Mouse (Mus musculus) bone marrow macrophage, adult 2 months (primary cell): ENCODE data around the gene Itgav.

Source experiments
- CTCF ChIP-seq: IDR thresholded peaks from 2 replicates; pipeline ENCODE4 v1.5.1; 2012; ENCODE audit warnings: low read depth, mild to moderate bottlenecking, low read length, moderate library complexity
- POLR2A ChIP-seq: IDR thresholded peaks from 2 replicates; pipeline ENCODE4 v1.6.1; 2012; ENCODE audit warnings: mild to moderate bottlenecking, low read depth, low read length, borderline replicate concordance

DNA sequence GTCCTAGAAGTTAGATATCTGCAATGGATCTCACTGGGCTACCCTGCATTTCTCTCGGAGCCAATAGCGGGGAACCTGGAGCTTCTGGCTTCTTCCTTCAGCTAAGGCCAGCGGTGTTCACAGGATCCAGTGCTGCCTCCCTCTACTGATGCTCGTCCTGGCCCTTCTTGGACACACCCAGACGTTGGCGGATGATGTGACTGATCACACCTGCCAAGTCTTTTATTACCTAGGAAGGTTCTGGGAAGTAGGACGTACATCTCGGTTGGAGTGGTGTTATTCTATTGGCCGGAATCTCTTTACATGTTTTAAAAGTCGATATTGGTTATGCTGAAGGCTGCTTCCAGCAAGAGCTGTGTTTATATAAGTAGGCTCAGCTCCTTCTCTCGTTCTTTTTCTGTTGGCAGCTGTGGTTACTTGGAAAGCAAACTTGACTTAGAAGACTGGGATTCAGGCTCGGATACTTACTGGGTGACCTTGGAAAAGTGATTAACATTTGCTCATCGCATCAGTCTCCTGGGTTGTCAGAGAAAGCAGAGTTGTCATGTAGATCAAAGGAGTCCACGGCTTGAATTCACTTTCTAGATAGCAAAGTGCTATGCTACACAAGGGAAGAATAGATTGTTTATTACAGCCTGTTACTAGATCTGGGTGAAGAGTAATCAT, 14.5 kb downstream of the Itgav start:
- no peak for TF ChIP-seq CTCF
- TF ChIP-seq POLR2A: no peak
